Mouse (Mus musculus) liver, embryonic 14.5 days (tissue): ENCODE results near the gene Mbtps1.

ENCODE experiments used
- CTCF ChIP-seq: IDR thresholded peaks from 2 replicates; pipeline ENCODE4 v1.5.1; 2016; ENCODE audit warnings: antibody characterized with exemption, low read depth, control low read depth
- EP300 ChIP-seq: IDR thresholded peaks from 2 replicates; pipeline ENCODE4 v1.6.1; 2016; ENCODE audit warnings: antibody characterized with exemption, low read depth

- no peak for TF ChIP-seq EP300
- TF ChIP-seq CTCF: no peak
Observed at GRCm38 (mm10) chr8:119588844-119589243, 30.3 kb upstream of the Mbtps1 start.
